Mouse (Mus musculus) bone marrow macrophage, adult 2 months (primary cell): ENCODE measurements around the gene Gm11562. TPM values are rescaled to one million over a fixed set of nuclear protein-coding genes. Genes with fewer than 3 reads are reported as not detected.

Experiments used
- H3K27ac ChIP-seq: 2 replicates; pipeline ENCODE4 v1.5.1; 2012; ENCODE audit warnings: low read depth, low read length; ENCODE audit not compliant: insufficient read depth
- H3K4me1 ChIP-seq: 2 replicates; pipeline ENCODE4 v1.6.1; 2012; ENCODE audit warnings: low read length; ENCODE audit not compliant: control insufficient read depth, insufficient read depth
- H3K4me3 ChIP-seq: 2 replicates; pipeline ENCODE4 v1.5.1; 2012; ENCODE audit warnings: mild to moderate bottlenecking, low read length, moderate library complexity; ENCODE audit not compliant: insufficient read depth
- CTCF ChIP-seq: IDR thresholded peaks from 2 replicates; pipeline ENCODE4 v1.5.1; 2012; ENCODE audit warnings: low read depth, mild to moderate bottlenecking, low read length, moderate library complexity
- POLR2A ChIP-seq: IDR thresholded peaks from 2 replicates; pipeline ENCODE4 v1.6.1; 2012; ENCODE audit warnings: mild to moderate bottlenecking, low read depth, low read length, borderline replicate concordance
- polyA plus RNA-seq: library from polyadenylated mRNA; stranded (reverse); fragments of >200 nt; gene quantifications from 2 replicates; pipeline ENCODE4 v1.2.4, GENCODE M21; 2012; ENCODE audit not compliant: missing spikeins, insufficient read depth, insufficient read length

Gene Gm11562
- polyA plus RNA-seq, 1 experiment: not detected

GRCm38 (mm10) chr11:99585096-99585495 is 35.1 kb downstream of the Gm11562 start:
- no peak overlapping the region for H3K27ac ChIP-seq
- TF ChIP-seq POLR2A: no peak
- TF ChIP-seq CTCF: no peak
- no peak overlapping the region for H3K4me3 ChIP-seq
- no peaks in the 10 kb centered on the region for H3K4me1 ChIP-seq

GRCm38 (mm10) chr11:99583245-99583704 is 37.0 kb downstream of the Gm11562 start, which contains the start of gene Krtap1-4:
TSS of gene Krtap1-4 (minus strand) at chr11:99583654.
- TF ChIP-seq CTCF (no peak), POLR2A (no peak)
- no peak within 1 kb of the TSS for H3K27ac ChIP-seq
- no peaks in the 10 kb centered on the region for H3K4me1 ChIP-seq
- H3K4me3 ChIP-seq: no peak within 1 kb of the TSS

GRCm38 (mm10) chr11:99581564-99581963 is 38.7 kb downstream of the Gm11562 start:
- Histone ChIP-seq H3K27ac (no peak overlapping the region), H3K4me1 (no peaks in the 10 kb centered on the region), H3K4me3 (no peak overlapping the region)
- no peak for TF ChIP-seq POLR2A
- no peak for TF ChIP-seq CTCF

- Histone ChIP-seq H3K4me1 (no peaks in the 10 kb centered on the region), H3K27ac (no peak overlapping the region), H3K4me3 (no peak overlapping the region)
- TF ChIP-seq POLR2A (no peak), CTCF (no peak)
These were observed 39.2 kb downstream of the Gm11562 start for GRCm38 (mm10) chr11:99581051-99581450.

GRCm38 (mm10) chr11:99580636-99581035 is 39.6 kb downstream of the Gm11562 start, which contains the start of gene Krtap1-5:
TSS of gene Krtap1-5 (minus strand) at chr11:99581016.
- TF ChIP-seq CTCF: no peak
- no peak for TF ChIP-seq POLR2A
- H3K4me1 ChIP-seq: no peaks in the 10 kb centered on the region
- H3K27ac ChIP-seq: no peak within 1 kb of the TSS
- no peak within 1 kb of the TSS for H3K4me3 ChIP-seq

- TF ChIP-seq POLR2A (no peak), CTCF (peak; percentile 76)
- Histone ChIP-seq H3K27ac (no peak overlapping the region), H3K4me1 (no peaks in the 10 kb centered on the region), H3K4me3 (no peak overlapping the region)
These were observed 46.1 kb downstream of the Gm11562 start for GRCm38 (mm10) chr11:99574106-99574505.

GRCm38 (mm10) chr11:99573164-99573563 is 47.1 kb downstream of the Gm11562 start:
- Histone ChIP-seq H3K27ac (no peak overlapping the region), H3K4me1 (no peaks in the 10 kb centered on the region), H3K4me3 (no peak overlapping the region)
- TF ChIP-seq CTCF (no peak), POLR2A (no peak)

Other genes with a start within 250 kb of the Gm11562 start
- not detected in 2 replicates for gene Krt28, start 245.5 kb downstream of the Gm11562 start, polyA plus RNA-seq
- gene Krt10, start 231.1 kb downstream of the Gm11562 start, polyA plus RNA-seq: 5.0 and 6.4 TPM in 2 replicates
- gene Krt12, start 198.2 kb downstream of the Gm11562 start, polyA plus RNA-seq: not detected in 2 replicates
- not detected in 2 replicates for gene Krt20, start 182.3 kb downstream of the Gm11562 start, polyA plus RNA-seq
- gene Krt23, start 127.3 kb downstream of the Gm11562 start, polyA plus RNA-seq: not detected in 2 replicates
- not detected in 2 replicates for gene Krt39, start 99.1 kb downstream of the Gm11562 start, polyA plus RNA-seq
- not detected in 2 replicates for gene Krt40, start 77.3 kb downstream of the Gm11562 start, polyA plus RNA-seq
- not detected in 2 replicates for gene Krtap3-3, start 69.6 kb downstream of the Gm11562 start, polyA plus RNA-seq
- gene Krtap3-2, start 63.6 kb downstream of the Gm11562 start, polyA plus RNA-seq: not detected in 2 replicates
- gene Gm11939, start 61.0 kb downstream of the Gm11562 start, polyA plus RNA-seq: not detected in 2 replicates
- gene Krtap3-1, start 53.8 kb downstream of the Gm11562 start, polyA plus RNA-seq: not detected in 2 replicates
- gene Krtap1-5, start 39.4 kb downstream of the Gm11562 start, polyA plus RNA-seq: not detected in 2 replicates
- not detected in 2 replicates for gene Krtap1-4, start 36.8 kb downstream of the Gm11562 start, polyA plus RNA-seq
- not detected in 2 replicates for gene Krtap1-3, start 29.1 kb downstream of the Gm11562 start, polyA plus RNA-seq
- not detected in 2 replicates for gene Krtap9-3, start 22.3 kb downstream of the Gm11562 start, polyA plus RNA-seq
- gene Gm11938, start 17.1 kb downstream of the Gm11562 start, polyA plus RNA-seq: not detected in 2 replicates
- gene Gm11937, start 10.2 kb downstream of the Gm11562 start, polyA plus RNA-seq: not detected in 2 replicates
- not detected in 2 replicates for gene Krtap2-4, start 5.6 kb downstream of the Gm11562 start, polyA plus RNA-seq
- not detected in 2 replicates for gene Krtap4-1, start 7.8 kb upstream of the Gm11562 start, polyA plus RNA-seq
- not detected in 2 replicates for gene Krtap4-2, start 14.6 kb upstream of the Gm11562 start, polyA plus RNA-seq
- gene Krtap4-7, start 23.7 kb upstream of the Gm11562 start, polyA plus RNA-seq: not detected in 2 replicates
- not detected in 2 replicates for gene Gm11555, start 29.8 kb upstream of the Gm11562 start, polyA plus RNA-seq
- not detected in 2 replicates for gene Gm11563, start 38.5 kb upstream of the Gm11562 start, polyA plus RNA-seq
- not detected in 2 replicates for gene Krtap4-6, start 45.5 kb upstream of the Gm11562 start, polyA plus RNA-seq
- gene Gm14190, start 70.3 kb upstream of the Gm11562 start, polyA plus RNA-seq: not detected in 2 replicates
- not detected in 2 replicates for gene Gm14180, start 113.9 kb upstream of the Gm11562 start, polyA plus RNA-seq
- gene Gm11595, start 152.5 kb upstream of the Gm11562 start, polyA plus RNA-seq: not detected in 2 replicates
- not detected in 2 replicates for gene Krtap4-8, start 160.3 kb upstream of the Gm11562 start, polyA plus RNA-seq
- not detected in 2 replicates for gene Krtap4-9, start 164.8 kb upstream of the Gm11562 start, polyA plus RNA-seq
- not detected in 2 replicates for gene Gm11596, start 173.0 kb upstream of the Gm11562 start, polyA plus RNA-seq
- gene Gm11569, start 178.5 kb upstream of the Gm11562 start, polyA plus RNA-seq: not detected in 2 replicates
- not detected in 2 replicates for gene Gm11554, start 184.0 kb upstream of the Gm11562 start, polyA plus RNA-seq
- not detected in 2 replicates for gene Krtap4-13, start 189.5 kb upstream of the Gm11562 start, polyA plus RNA-seq
- not detected in 2 replicates for gene Gm11564, start 195.2 kb upstream of the Gm11562 start, polyA plus RNA-seq
- not detected in 2 replicates for gene 2300003K06Rik, start 217.6 kb upstream of the Gm11562 start, polyA plus RNA-seq
- gene Krtap4-16, start 231.2 kb upstream of the Gm11562 start, polyA plus RNA-seq: not detected in 2 replicates
- gene Gm11568, start 237.5 kb upstream of the Gm11562 start, polyA plus RNA-seq: not detected in 2 replicates
- not detected in 2 replicates for gene Gm11559, start 244.0 kb upstream of the Gm11562 start, polyA plus RNA-seq